Mouse (Mus musculus) erythroblast, embryonic 14.5 days (primary cell): ENCODE measurements around the gene Chd2.

Experiments used
- GATA1 ChIP-seq: IDR thresholded peaks from 2 replicates; pipeline ENCODE4 v1.6.1; 2012; ENCODE audit warnings: low read length, inconsistent platforms, mixed read lengths
- TAL1 ChIP-seq: IDR thresholded peaks from 3 replicates; pipeline ENCODE4 v1.6.1; 2012; ENCODE audit warnings: low read length, inconsistent platforms, mixed read lengths

- TF ChIP-seq TAL1, result no peak
- no peak for TF ChIP-seq GATA1
Observed at GRCm38 (mm10) chr7:73553160-73553559, 11.5 kb upstream of the Chd2 start.
